Mouse (Mus musculus): ENCODE results near the gene Ppp6r2. TPM values are rescaled to one million over a fixed set of nuclear protein-coding genes. Genes with fewer than 3 reads are reported as not detected.

Ppp6r2 gene
- total RNA-seq, 2 experiments from 2014 or later: 161 to 171 TPM

DNA sequence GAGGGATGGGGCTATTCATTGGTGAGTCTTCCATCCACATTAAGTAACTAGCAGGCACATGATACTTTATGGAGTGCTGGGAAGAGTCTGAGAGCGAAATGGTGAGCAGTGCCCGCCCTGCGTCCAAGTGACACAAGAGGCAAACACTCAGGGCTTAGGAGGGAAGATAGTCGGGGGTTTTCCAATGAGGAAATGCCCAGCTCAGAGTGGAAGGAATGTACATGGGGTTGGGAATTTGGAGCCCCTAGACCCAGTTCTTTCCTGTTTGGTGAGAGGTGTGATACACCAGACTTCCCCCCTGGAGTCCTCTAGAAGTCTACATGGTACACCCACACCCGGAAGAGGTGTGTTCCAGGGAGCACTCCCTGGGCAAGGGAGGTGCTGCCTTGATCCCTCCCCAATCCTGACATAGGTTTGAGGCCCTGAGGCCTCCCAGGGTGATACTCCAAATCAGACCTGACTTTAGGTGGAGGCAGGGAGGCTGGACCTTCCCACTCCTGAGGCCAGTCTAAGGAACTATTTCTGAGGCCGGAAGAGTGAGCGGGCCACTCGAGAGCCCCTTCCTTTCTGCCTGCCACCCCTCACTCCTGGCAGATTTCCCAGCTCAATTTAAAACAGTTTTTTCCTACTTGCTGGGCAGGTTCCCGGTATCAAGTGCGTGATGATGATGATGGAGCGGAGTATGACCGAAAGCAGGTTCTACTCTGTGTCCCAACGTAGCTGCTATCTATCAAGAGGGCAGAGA is 35.8 kb upstream of the Ppp6r2 start:
- no peak for TF ChIP-seq CTCF (IDR thresholded peaks at IDR 0.05)
- Histone ChIP-seq H3K27ac (no peak overlapping the region), H3K4me3 (no peak overlapping the region)
- DNase-seq (ENCODE audit: extremely low spot score in 1 of 2, low spot score in 2 of 2): no peak
- intact Hi-C loops (cut with DNase I): no loop called here

DNA sequence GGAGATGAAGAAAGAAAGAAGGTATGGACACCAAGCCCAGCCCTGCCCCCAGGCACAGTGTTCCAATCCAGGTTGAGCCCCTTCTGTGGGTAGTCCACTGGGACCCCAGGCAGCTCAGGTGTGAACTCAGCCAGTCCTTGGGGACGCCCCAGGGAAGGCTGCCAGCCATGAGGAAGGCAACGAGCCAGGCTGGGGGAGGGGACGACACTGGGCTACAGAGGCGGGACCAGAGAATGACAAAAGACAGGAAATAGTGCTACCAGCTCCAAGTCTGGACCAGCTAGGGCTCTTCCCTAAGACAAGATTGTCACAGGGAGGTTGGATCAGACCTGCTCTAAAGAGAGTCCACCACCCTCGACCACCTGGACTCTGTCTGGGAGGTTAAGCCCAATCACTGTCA is 34.2 kb upstream of the Ppp6r2 start:
- Histone ChIP-seq H3K4me3 (no peak overlapping the region), H3K27ac (peak overlapping the region; percentile 61)
- peak; percentile 57 for DNase-seq (ENCODE audit: extremely low spot score in 1 of 2, low spot score in 2 of 2)
- no peak for TF ChIP-seq CTCF (IDR thresholded peaks at IDR 0.05)
- intact Hi-C loops (cut with DNase I): no loop called here

DNA sequence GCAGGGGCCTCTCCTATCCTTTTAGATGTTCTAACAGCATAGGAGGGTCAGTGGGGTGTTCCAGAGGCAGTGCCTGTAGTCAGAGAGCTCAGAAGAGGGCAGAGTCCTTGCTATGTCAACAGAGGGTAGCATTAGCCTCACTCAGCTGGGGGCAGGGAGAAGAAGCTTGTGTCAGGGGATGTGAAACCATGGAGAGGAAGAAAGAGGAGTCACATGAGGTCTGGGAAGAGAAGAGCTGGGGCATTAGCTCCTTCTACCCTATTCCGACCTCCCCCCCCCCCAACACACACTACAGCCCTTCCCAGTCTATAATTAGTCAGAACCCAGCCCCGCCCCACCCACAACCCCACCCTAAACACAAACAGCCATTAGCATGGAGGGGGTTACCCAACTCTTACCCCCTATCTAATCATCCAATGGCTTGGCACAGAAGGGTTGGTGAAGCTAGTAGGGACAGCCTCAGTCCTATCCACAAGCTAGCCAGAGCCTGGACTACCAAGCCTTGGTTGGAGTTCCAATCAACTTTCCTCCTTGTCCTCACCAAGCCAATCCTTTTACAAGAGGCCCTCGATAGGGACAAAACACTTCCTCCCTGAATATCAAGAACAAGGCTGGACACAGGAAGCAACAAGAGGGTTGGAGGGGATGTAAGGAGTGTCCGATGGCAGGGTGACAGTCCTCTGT is 33.6 kb upstream of the Ppp6r2 start:
- intact Hi-C loops (cut with DNase I): no loop called here
- no peak for DNase-seq (ENCODE audit: extremely low spot score in 1 of 2, low spot score in 2 of 2)
- no peak overlapping the region for H3K4me3 ChIP-seq
- peak overlapping the region; percentile 61 for H3K27ac ChIP-seq
- no peak for TF ChIP-seq CTCF (IDR thresholded peaks at IDR 0.05)

DNA sequence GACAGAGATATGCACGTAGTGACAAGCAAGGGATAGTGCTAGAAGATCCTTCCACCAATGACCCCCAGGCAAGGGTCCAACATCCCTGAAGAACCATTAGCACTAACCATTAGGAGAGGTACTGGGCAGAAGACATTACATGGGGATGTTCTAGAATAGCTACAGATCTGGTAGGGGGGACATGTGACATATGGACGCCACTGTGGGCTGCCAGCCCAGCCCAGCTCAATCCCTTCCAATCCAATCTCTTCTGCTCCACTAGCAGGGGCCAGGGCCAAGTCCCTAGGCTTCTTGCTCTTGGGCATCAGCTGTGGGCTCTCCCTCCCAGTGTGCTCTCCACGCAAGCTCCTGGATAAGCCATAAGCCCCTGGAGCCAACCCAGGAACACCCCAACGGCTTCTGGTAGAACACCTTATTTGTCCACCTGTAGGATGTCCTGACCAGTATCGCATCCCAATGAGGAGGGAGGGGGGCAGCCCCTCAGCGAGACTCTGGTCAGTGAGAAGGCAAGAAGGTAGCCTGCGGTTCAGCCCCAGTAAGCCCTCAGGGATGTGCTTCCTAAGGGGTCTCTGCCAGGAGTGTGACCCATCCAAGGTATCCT is 33.0 kb upstream of the Ppp6r2 start:
- intact Hi-C loops (cut with DNase I): no loop called here
- DNase-seq (ENCODE audit: extremely low spot score in 1 of 2, low spot score in 2 of 2): no peak
- peak overlapping the region; percentile 69; the same call in 1 of the 2 replicates for H3K4me3 ChIP-seq
- peak overlapping the region; percentile 88; the same call in 1 of the 2 replicates for H3K27ac ChIP-seq
- no peak for TF ChIP-seq CTCF (IDR thresholded peaks at IDR 0.05)

DNA sequence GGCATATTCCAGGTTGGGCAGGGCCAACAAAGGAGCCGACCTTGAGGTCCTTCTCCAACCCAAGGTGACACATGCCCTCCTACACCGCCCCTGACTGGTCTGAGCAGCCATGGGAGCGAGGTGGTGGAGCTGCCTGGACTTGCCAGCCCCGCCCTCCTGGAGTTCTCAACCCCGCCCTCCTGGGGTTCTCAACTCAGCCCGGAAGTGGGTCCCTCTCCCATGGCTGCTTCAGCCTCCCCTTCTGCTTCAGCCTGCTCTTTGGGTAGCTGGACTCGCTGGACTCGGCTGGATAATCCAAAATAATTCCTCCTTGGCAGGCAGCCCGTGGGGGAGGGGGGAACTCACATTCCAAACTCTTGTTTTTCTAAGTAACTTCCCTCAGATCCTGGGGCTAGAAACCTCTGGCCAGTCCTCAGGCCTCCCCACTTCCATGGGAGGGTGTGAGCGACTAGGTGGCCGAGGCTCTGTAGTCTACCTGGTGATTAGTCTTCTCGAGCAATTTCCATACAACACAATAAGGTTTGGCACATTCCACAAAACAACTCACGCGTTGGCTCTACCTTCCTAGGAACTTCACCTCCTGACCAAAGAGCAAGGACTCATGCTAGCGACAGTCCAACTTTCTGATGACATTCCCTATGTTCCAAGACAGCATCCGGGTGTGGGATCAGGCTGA is 32.3 kb upstream of the Ppp6r2 start:
- intact Hi-C loops (cut with DNase I): no loop called here
- DNase-seq (ENCODE audit: extremely low spot score in 1 of 2, low spot score in 2 of 2): no peak
- Histone ChIP-seq H3K27ac (peak overlapping the region; percentile 88), H3K4me3 (peak overlapping the region; percentile 69)
- no peak for TF ChIP-seq CTCF (IDR thresholded peaks at IDR 0.05)

DNA sequence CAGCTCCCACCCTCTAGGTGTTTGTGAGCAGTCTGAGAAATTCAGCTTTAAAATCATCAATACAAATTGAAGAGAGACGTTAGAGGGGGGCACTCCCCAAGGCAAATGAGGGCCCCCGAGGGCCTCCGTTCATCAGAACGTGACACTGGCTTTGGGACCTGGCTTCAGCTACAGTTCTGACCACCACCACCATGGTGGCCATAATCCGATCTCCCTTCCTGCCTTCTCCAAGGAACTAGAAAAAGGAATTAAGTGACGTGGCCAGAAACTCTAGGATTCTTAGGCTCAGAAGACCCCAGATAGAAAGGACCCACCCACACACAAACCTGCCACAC is 31.8 kb upstream of the Ppp6r2 start:
- no peak for TF ChIP-seq CTCF (IDR thresholded peaks at IDR 0.05)
- intact Hi-C loops (cut with DNase I): no loop called here
- peak overlapping the region; percentile 88 for H3K27ac ChIP-seq
- DNase-seq (ENCODE audit: extremely low spot score in 1 of 2, low spot score in 2 of 2): no peak
- H3K4me3 ChIP-seq: peak overlapping the region; percentile 69

DNA sequence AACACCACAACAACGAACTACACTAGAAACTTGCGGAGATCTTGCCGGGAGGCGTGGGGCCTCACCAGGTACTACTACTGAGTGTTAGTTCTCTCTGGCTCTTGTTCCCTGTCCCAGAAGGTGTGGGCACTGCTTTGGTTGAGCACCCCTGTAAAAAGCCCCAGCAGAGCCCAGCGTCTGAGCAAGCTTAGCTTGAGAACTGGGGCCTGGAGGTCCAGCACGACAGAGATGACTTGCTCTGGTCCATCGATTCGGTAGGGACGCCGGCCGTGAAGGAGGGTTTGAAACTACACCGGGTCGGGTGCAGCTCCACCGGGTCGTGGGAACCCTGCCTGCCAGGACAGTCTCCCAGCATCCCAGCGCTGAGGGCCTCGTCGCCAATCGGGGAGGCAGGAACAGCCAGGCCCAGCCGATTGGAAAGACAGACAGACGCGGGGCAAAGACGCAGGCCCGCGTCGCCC is 31.2 kb upstream of the Ppp6r2 start:
- Histone ChIP-seq H3K4me3 (peak overlapping the region; percentile 69), H3K27ac (peak overlapping the region; percentile 88)
- intact Hi-C loops (cut with DNase I): no loop called here
- DNase-seq (ENCODE audit: extremely low spot score in 1 of 2, low spot score in 2 of 2): peak in 1 of 2 experiments; percentile 36
- TF ChIP-seq CTCF (IDR thresholded peaks at IDR 0.05): no peak

DNA sequence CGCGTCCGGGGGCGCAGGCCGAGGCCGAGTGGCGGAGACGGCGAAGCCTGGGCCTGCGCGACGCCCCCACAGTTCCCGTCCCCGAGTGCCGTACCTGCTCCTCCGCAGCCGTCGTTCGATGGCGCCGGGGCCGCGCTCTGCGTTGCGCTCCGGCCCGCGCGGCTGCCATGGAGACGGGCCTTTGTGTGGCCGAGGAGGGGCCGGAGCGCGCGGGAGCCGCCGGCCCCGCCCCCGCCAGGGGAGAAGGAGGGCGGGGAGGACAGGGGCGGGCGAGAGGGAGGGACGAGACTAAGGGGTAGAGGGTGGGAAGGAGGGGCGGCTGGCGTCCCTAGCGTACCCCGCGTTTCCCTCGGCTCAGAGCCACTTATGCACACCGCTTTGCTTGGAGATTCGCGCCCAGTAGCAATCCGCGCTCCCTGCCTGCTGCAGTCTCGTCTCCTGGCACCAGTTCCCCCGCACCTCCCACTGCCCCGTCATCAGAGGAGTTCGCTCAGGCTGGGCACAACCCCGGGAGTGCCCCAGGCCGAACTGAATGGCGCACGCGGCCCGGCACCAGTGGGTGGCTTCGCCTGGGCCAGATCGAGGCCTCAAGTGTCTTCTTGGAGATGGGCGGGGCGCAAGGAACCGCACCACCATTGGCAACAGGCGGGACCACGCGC is 30.7 kb upstream of the Ppp6r2 start, which contains the start of gene Plxnb2:
Gene Plxnb2, minus strand, starts transcription at position 218 of the 659 bp plus-strand sequence.
- intact Hi-C loops (cut with DNase I): loop anchor here (1.0 kb wide), 1 partner anchor 16 kb away; the partner anchor contains the start of gene Dennd6b
- TF ChIP-seq CTCF (IDR thresholded peaks at IDR 0.05): no peak
- peak within 1 kb of the TSS; percentile 88 for H3K27ac ChIP-seq
- peak within 1 kb of the TSS; percentile 69 for H3K4me3 ChIP-seq
- DNase-seq (ENCODE audit: extremely low spot score in 1 of 2, low spot score in 2 of 2): peak; percentile 74 to 77

DNA sequence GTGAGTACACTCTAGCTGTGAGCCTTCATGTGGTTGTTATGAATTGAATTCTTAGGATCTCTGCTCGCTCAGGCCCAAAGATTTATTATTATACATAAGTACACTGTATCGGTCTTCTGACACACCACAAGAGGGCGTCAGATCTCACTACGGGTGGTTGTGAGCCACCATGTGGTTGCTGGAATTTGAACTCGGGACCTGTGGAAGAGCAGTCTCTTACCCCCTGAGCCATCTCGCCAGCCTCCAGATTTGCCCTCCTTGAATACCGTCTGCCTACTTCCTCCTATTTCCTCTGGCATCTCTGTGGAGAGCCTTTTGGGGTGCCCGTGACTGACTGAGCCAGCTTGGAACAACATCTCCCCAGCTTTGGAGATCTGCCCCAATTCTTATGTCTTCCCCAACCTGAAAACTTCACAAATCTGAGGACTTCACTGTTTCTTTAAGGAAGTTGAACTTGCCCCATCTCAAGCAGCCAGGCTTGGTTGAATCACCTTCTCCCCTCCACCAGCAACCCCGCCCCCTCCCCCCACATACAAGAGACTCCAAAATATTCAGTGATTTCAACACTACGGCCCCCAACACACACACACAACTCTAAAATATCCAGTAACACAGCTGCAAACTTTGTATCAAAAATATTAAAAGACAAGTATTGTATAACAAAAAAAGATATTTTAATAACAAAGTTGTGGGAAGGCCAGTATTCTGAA is 29.6 kb upstream of the Ppp6r2 start:
- DNase-seq (ENCODE audit: extremely low spot score in 1 of 2, low spot score in 2 of 2): no peak
- Histone ChIP-seq H3K27ac (peak overlapping the region; percentile 25; the same call in 1 of the 2 replicates), H3K4me3 (no peak overlapping the region)
- TF ChIP-seq CTCF (IDR thresholded peaks at IDR 0.05): peak; percentile 43
- intact Hi-C loops (cut with DNase I): loop anchor here (1.0 kb wide), 1 partner anchor 15 kb away; the partner anchor contains the start of gene Dennd6b

DNA sequence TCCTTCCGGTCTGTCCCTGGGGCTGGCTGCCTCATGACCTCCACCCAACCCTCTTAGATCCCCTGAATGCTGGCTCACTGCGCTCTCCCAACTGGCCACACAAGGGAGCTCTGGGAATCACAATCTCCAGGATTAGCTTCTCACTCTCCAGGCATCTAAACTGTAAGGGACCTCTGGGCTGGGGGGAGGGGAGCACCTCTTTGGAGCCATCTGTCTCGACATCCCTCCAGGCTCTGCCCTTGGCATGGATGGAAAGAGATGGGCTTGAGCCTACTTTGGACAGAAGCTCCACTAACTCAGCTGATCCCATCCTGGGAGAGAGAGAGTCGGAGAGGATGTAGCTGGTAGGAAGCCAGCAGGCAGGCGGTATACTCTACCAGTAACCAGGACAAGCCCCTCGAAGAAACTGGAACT is 29.0 kb upstream of the Ppp6r2 start:
- intact Hi-C loops (cut with DNase I): no loop called here
- peak overlapping the region; percentile 25 for H3K27ac ChIP-seq

More for the DNA sequence above, 29.0 kb upstream of the Ppp6r2 start:
- TF ChIP-seq CTCF (IDR thresholded peaks at IDR 0.05): peak; percentile 2; the same call in 1 of the 2 replicates
- H3K4me3 ChIP-seq: no peak overlapping the region
- DNase-seq (ENCODE audit: extremely low spot score in 1 of 2, low spot score in 2 of 2): no peak

Measured in left cerebral cortex, adult 2 months (tissue).